Mouse (Mus musculus): ENCODE measurements around the gene Umod.

Gene Umod

GRCm38 (mm10) chr7:119479256-119479655 is at the start of gene Umod:
Gene Umod (minus strand): TSS chr7:119479282.
- DNase-seq: no peak

- DNase-seq: no peak
These were observed 49.5 kb upstream of the Umod start for GRCm38 (mm10) chr7:119528617-119529016.

DNA sequence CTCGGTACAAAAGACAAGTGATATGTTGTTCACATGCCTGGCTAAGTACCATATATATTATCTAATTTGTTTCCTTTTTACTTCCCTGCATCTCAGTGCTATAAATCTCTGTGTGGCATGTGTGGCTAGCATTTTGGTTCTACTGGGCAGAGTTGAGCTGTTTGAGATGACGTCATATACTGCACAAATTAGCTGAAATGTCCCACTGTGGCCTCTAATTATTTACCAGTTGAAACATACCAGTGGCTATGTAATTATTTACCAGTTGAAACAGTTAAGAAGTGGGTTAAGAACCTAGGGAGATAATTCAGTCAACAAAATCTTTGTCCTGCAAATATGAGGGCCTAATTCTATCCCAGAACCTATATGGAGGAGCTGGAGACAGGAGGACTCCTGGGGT is 48.5 kb upstream of the Umod start:
- no peak for DNase-seq

DNA sequence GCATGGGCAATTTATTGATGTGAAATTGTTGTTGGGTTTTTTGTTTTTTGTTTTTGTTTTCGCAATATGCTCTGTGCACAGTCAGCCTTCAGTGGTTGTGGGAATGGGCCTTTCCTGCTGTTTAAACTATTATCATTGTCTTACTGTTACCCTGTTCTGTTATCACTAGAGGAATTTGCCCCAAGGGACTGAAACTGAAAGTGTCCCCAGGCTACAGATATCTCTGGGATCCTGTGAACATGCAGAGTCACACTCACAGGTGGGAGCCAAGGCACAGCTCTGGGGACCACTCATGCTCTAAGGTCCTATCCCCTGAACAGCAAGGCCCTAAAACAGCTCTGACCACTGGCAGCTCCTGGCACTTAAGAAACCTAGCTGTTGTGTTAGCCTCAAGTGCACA is 48.1 kb upstream of the Umod start:
- DNase-seq: no peak

DNA sequence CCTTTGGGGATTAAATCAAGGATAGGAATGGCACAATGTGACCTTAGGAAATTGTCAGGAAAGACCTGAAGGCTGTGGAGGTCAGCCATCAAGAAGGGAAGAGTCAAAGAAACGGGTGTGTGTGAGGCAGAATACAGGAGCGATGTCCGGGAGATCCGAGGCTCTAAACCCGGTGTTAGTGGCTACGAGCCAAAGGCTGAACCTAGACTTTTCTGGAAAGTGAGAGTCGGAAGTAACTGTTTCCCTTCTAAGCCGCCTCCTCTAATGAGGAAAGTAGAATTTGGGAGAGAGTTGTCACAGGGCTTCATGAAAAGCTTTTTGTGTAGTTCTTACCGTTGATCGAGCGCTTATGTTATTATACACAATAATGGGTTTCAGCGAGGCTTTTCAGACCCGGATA is 47.4 kb upstream of the Umod start:
- DNase-seq: no peak

DNA sequence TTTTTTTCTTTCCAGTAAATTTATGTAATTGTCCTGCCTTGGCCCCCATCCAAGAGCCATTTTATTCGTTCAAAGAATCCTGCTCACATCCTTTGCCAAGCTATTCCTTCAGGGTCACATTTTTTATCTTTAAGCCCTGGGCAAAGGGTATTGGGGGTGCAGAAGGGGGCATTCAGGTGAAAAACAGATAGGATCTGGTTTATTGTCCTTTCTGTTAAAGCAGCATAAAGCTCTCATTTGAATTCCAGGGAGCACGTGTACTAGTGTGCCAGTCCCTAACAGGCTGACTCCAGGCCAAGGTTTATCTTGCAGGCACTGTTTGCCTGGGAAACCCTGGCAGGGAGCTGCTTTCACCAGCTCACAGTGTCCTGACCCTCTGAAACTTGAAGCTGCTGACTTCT is 46.8 kb upstream of the Umod start:
- no peak for DNase-seq

- no peak for DNase-seq
These were observed 44.3 kb upstream of the Umod start, which contains the start of gene Pdilt for GRCm38 (mm10) chr7:119523389-119523788. Gene Pdilt (minus strand): TSS chr7:119523489.

- DNase-seq: no peak
These were observed 43.3 kb upstream of the Umod start for GRCm38 (mm10) chr7:119522385-119522784.

- DNase-seq: no peak
These were observed 42.7 kb upstream of the Umod start for GRCm38 (mm10) chr7:119521816-119522215.

DNA sequence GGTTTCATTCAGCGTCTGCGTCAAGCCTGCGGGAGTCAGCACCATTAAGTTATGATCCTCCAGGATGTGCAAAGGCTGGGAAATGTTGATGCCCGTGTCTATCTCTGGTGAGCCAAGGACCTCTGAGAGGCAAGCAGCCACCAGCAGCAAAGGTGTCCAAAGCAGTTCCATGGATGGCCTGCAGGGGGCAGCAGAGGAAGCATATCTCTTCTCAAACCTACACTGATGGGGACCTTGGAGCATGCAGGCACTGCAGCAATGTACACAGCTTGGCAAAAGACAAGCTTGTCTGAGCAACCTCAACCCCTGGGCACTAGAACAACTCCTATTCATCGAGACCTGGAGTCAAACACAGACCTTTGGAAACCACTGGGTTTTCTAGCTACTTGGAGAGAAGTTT is 40.6 kb upstream of the Umod start:
- DNase-seq: peak; percentile 18 to 23

DNA sequence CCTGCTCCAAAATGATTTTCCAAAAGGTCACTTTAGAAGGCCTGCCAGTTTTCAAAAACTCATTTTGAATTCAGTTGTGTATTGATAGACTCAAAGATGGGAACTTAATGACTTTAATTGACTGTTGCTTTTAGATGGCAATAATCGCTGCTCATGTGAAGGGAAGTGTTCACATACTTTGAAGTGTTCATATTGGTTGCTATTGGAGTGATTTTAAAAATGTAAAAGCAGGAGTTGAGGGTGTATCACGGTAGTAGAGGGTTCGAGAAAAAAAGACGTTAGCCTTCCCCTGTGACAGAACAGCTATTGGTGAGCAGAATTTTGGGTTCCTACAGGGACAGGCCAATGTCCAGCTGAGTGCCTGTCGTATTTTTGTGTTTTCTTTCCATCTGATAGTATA is 40.1 kb upstream of the Umod start, which contains the start of gene Acsm5:
Gene Acsm5 (plus strand): TSS at position 301 of the 400 bp plus-strand sequence.
- DNase-seq: no peak

DNA sequence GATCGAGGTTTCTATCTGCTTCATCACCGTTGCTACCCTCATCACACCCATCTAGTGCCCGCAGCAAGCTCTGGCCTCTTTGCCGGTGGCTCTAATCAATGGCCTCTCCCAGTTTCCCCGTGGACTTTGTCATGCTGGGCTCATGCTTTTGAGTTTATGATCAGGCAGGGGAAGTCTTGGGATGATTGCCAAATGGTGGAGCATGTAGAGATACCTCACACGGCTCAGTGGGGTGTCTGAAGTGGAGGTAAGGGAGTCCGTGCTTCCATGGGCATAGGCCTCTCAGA is 37.1 kb upstream of the Umod start:
- DNase-seq: no peak

GRCm38 (mm10) chr7:119515492-119516271 is 36.6 kb upstream of the Umod start:
- DNase-seq: no peak

DNA sequence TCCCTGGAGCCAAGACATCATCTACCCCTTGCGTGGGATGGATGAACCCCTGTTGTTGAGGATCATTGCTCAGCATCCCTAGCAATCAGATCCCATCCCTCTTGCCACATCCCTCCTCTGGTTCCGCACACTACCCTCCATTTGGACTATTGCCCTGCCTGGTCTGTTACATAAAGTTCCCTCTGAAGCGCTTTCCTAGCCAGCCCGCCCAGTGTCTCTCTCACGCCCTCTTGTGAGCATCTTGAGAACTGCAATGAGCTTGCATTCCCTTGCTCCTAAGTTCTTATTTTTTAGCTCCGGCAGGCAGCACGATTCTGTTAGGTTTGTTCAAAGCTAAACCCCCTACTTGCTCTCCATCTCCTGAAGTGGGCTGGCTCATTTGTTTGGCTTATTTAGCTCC is 34.0 kb upstream of the Umod start:
- no peak for DNase-seq

DNA sequence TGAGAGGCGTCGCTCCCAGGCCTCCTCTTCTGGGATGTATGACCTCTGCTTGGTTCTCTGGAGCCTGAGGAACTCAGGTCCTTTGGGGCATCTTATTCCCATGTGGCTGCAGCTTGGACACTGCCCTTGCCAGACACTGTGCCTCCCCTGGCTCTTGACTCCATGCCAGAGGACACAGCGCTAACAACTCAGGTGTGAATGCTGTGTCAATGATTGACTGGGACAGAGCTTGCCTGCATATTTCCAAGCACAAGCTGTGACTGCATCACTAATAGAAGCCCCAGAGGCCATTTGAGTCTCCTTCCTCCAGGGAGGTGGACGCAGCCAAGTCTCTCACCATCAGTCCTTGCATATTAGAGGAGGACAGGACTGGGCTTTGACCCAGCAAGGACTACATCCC is 32.1 kb upstream of the Umod start:
- no peak for DNase-seq

DNA sequence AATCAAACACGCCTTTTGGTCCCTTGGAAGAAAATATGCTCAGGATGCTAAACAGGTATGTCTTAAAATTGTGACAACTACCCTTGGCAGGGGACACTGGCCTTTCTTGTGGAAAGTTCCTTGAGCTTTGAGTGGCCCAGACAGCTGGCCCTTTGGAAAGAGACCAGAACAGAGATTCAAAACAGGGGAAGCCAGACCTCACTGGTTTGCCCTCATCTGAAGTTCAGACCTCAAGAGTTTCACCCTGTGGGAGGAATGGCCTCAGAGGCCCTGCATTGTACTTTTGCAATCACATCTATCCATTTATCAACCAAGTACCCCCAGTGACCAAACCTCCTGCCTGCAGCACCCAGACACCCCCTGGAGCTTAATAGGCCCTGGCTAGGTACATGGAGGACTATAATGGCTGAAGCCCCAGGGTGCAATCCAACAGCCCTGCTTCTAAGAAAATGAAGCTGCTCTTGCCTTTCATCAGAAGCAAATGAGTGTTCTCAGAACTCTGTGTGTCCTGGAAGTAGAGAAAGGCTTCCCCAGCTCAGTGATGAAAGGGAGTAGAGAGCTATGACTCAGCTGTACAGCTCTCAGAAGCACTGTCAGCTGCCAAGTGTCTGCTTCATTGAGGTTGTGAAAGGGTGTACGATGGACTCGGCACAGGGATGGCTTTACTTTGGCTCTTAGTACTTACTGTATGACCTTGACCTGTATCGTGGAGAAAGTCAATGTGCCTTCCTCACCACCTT is 11.1 kb upstream of the Umod start:
- no peak for DNase-seq

DNA sequence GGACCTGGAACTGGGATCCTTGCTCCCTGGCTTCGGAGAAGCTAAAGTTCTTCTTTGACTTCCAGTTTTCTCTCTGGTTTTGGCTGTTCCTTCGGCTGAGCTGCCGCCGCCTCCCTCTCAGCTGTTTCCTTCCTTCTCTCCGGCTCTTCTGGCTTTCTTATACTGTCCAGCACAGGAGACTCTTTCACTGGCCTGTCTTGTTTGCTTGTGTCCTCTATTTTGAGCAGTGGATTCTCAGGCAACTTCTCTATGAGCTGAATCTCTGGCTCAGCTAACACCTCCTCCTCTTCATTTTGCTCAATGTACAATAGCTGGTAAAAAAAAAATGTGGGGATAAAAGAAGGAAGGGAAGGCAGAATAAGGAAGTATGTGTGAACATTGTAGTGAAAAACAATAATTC is 7.6 kb upstream of the Umod start:
- DNase-seq: no peak

DNA sequence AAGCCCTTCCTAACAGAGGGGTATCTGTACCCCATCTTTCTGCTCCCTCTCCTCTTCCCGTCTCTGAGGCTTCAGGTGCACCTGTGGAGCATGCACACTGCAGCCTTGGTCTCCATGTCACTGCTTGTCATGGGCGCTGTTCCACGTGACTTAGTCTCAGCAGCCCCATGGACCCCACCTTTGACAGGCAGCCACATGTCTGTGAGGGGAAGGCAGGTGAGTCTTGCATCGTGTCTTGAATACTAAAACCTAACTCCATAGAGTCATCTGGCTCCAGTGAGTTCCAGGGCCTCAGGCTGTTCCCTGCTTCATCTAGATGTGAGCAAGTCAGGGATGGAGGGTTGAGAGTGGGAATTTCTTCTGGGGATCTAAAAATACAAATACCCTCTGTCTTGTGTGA is 5.1 kb upstream of the Umod start:
- DNase-seq: no peak

DNA sequence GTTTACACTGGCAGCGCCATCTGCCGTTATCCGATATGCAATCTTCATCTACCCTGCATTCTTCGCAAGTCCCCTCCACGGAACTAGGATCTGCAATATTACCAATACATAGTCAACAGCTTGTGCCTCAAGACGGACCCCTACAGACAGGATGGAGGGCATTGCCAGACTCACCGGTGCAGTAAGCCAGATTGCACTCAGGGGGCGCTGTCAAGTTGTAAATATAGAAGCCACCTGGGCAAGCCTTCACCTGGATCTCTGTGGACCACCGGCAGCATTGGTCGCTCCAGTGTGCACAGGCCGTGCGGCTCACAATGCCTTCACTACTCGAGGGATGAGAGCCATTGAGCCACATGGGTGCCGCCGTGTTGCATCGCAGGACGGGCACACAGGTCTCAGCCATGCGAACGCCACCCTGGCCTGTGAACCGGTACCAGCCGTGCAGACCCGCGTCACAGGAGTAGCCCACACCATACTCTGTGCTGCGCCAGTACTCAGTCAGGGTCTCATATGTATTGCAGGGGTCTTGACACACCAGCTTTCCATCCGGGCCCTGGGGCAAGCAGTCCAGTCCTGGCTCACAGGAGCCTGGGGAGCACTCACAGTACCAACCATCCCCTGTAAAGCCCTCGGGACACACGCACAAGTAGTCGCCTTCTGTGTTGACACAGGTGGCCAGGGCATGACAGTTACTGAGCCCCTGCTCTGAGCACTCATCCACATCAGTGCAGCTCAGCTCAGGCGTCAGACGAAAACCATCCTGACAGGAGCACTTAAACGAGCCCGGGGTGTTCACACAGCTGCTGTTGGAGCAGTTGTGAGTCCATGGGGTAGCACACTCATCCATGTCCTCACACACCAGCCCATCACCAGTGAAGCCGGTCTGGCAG is 2.3 kb downstream of the Umod start:
- no peak for DNase-seq

- no peak for DNase-seq
These were observed 19.9 kb downstream of the Umod start, which contains the start of gene Gp2 for GRCm38 (mm10) chr7:119459185-119459584. Gene Gp2 (minus strand): TSS chr7:119459285.

GRCm38 (mm10) chr7:119454192-119454591 is 24.9 kb downstream of the Umod start:
- no peak for DNase-seq

DNA sequence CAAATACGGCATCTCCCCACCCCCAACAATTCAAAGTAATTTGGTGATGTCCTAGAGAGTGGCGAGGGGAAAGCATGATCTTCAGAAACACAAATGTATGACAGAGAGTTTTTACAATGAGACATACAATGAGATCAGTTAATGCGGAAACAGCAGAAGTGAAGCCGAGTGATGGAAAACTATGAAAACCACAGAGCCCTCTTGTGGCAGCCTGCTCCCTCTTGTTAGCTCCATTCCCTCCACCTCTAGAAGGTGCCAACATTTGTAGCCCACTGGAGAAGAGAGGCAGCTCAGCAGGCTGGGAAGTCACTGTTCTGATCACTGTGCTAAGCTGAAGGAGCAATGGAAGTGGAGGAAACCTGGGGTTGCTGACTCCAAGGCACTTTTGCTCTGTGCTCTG is 35.2 kb downstream of the Umod start:
- DNase-seq: no peak

GRCm38 (mm10) chr7:119441938-119442337 is 37.1 kb downstream of the Umod start:
- DNase-seq: no peak
